Mouse (Mus musculus) liver, embryonic 14.5 days (tissue): ENCODE measurements around the gene Pygo2. TPM values are rescaled to one million over a fixed set of nuclear protein-coding genes. Genes with fewer than 3 reads are reported as not detected.

Experiments used
- ATAC-seq: fragments of 200-750 bp; cut with Nextera tagmentation; 2 replicates; pipeline ENCODE4 v1.8.0; 2017; ENCODE audit warnings: moderate number of reproducible peaks, mild to moderate bottlenecking, moderate library complexity; ENCODE audit not compliant: insufficient read depth
- DNase-seq, 3 experiments: peaks; one replicate each; pipeline ENCODE4 v3.0.0-alpha.2; 2012 to 2013; ENCODE audit warnings: low read depth in 3 of 3, low spot score in 3 of 3
- H3K27ac ChIP-seq: fragments of 300-500 bp; sonication (generic); 2 replicates; pipeline ENCODE4 v1.5.1; 2014; ENCODE audit warnings: moderate library complexity, mild to moderate bottlenecking, control low read depth, inconsistent platforms
- H3K27me3 ChIP-seq: fragments of 300-500 bp; sonication (generic); 2 replicates; pipeline ENCODE4 v1.6.1; 2014; ENCODE audit warnings: mild to moderate bottlenecking, low read length, moderate library complexity; ENCODE audit not compliant: control insufficient read depth, insufficient read depth
- H3K36me3 ChIP-seq: fragments of 300-500 bp; sonication (generic); replicated peaks from 2 replicates; pipeline ENCODE4 v1.6.1; 2014; ENCODE audit warnings: low read depth; ENCODE audit not compliant: control insufficient read depth, insufficient read depth
- H3K4me1 ChIP-seq, 2 experiments: fragments of 200-500 bp in 1 of 2; fragments of 300-500 bp in 1 of 2; sonication (generic) in 1 of 2; replicated peaks; 2 replicates each; pipeline ENCODE4 v1.6.1; 2012 to 2014; ENCODE audit warnings: antibody characterized with exemption in 1 of 2, inconsistent platforms in 1 of 2, low read length in 1 of 2; ENCODE audit not compliant: control insufficient read depth in 2 of 2, insufficient read depth in 2 of 2
- H3K4me2 ChIP-seq: fragments of 300-500 bp; sonication (generic); 2 replicates; pipeline ENCODE4 v1.6.1; 2014; ENCODE audit warnings: low read depth, mild to moderate bottlenecking, control low read depth, moderate library complexity
- H3K4me3 ChIP-seq, 2 experiments: fragments of 200-500 bp in 1 of 2; fragments of 300-500 bp in 1 of 2; sonication (generic) in 1 of 2; 2 replicates each; pipeline ENCODE4 v1.5.1; 2012 to 2014; ENCODE audit warnings: low read depth in 2 of 2, low read length in 2 of 2, mild to moderate bottlenecking in 2 of 2, control low read depth in 1 of 2, inconsistent platforms in 1 of 2, moderate library complexity in 1 of 2; ENCODE audit not compliant: insufficient read depth in 1 of 2
- H3K9ac ChIP-seq: fragments of 300-500 bp; sonication (generic); replicated peaks from 2 replicates; pipeline ENCODE4 v1.6.1; 2014; ENCODE audit warnings: mild to moderate bottlenecking, control low read depth, moderate library complexity
- H3K9me3 ChIP-seq: fragments of 300-500 bp; sonication (generic); 2 replicates; pipeline ENCODE4 v1.6.1; 2016; ENCODE audit warnings: low read length, mixed read lengths; ENCODE audit not compliant: control insufficient read depth
- CTCF ChIP-seq: IDR thresholded peaks from 2 replicates; pipeline ENCODE4 v1.5.1; 2016; ENCODE audit warnings: antibody characterized with exemption, low read depth, control low read depth
- EP300 ChIP-seq: IDR thresholded peaks from 2 replicates; pipeline ENCODE4 v1.6.1; 2016; ENCODE audit warnings: antibody characterized with exemption, low read depth
- WGBS: fragments of 180-500 bp; shearing (Covaris S2); extraction: QIAGEN DNeasy Blood & Tissue Kit; methylation state at CpG from one replicate; pipeline ENCODE4 v1.1.7; 2014; ENCODE audit not compliant: insufficient replicate concordance; 5-methylcytosine and 5-hydroxymethylcytosine counted together
- polyA plus RNA-seq, 2 experiments: library from polyadenylated mRNA; depleted of rRNA in 1 of 2; stranded (reverse) in 1 of 2; unstranded in 1 of 2; fragments of >200 nt; fragmentation: Nextera tagmentation in 1 of 2; extraction: Ambion mirVana in 1 of 2; gene quantifications; 2 replicates each; pipeline versions ENCODE4 v1.2.1 to v1.2.3; 2012 to 2014

Pygo2 gene
- polyA plus RNA-seq, 2 experiments, result 8.4 to 15.2 TPM

- ATAC-seq (no peak), DNase-seq (no peak)
- no peak overlapping the region for H3K4me3 ChIP-seq
- H3K9me3 ChIP-seq, result no peaks in the 10 kb centered on the region
- TF ChIP-seq CTCF (no peak), EP300 (no peak)
- H3K36me3 ChIP-seq, result peaks cover 21% of the 10 kb centered on the region
- 84% methylated on average over 8 of the region's 8 CpGs for WGBS
- no peak overlapping the region for H3K4me2 ChIP-seq
- H3K4me1 ChIP-seq, result peaks cover 10 to 18% of the 10 kb centered on the region in 2 experiments
- H3K27me3 ChIP-seq, result no peaks in the 10 kb centered on the region
- no peak overlapping the region for H3K27ac ChIP-seq
- no peak overlapping the region for H3K9ac ChIP-seq
Observed at GRCm38 (mm10) chr3:89432606-89433005, 2.6 kb downstream of the Pygo2 start.

- no peak overlapping the region for H3K4me3 ChIP-seq
- DNase-seq (no peak), ATAC-seq (no peak)
- H3K36me3 ChIP-seq, result peaks cover 12% of the 10 kb centered on the region
- no peak overlapping the region for H3K27ac ChIP-seq
- no peak for TF ChIP-seq CTCF
- no peak for TF ChIP-seq EP300
- no peaks in the 10 kb centered on the region for H3K9me3 ChIP-seq
- H3K9ac ChIP-seq, result no peak overlapping the region
- no peak overlapping the region for H3K4me2 ChIP-seq
- no peaks in the 10 kb centered on the region for H3K27me3 ChIP-seq
- 81% methylated on average over 11 of the region's 11 CpGs for WGBS
- peaks cover 10 to 23% of the 10 kb centered on the region in 2 experiments for H3K4me1 ChIP-seq
Observed at GRCm38 (mm10) chr3:89434532-89434931, 4.5 kb downstream of the Pygo2 start.

GRCm38 (mm10) chr3:89435041-89435440, 5.0 kb downstream of the Pygo2 start:
- TF ChIP-seq CTCF, result no peak
- no peak for TF ChIP-seq EP300
- no peak overlapping the region for H3K9ac ChIP-seq
- 85% methylated on average over 7 of the region's 7 CpGs for WGBS
- H3K36me3 ChIP-seq, result peaks cover 12% of the 10 kb centered on the region
- H3K4me2 ChIP-seq, result no peak overlapping the region
- no peak overlapping the region for H3K27ac ChIP-seq
- ATAC-seq (no peak), DNase-seq (no peak)
- no peaks in the 10 kb centered on the region for H3K27me3 ChIP-seq
- no peaks in the 10 kb centered on the region for H3K9me3 ChIP-seq
- no peak overlapping the region for H3K4me3 ChIP-seq
- peaks cover 10 to 23% of the 10 kb centered on the region in 2 experiments for H3K4me1 ChIP-seq

GRCm38 (mm10) chr3:89436176-89437113, 6.4 kb downstream of the Pygo2 start, which contains the start of gene Pbxip1:
Gene Pbxip1 (plus strand): TSS chr3:89436706.
- Histone ChIP-seq H3K27ac (no peak within 1 kb of the TSS), H3K4me2 (peak within 1 kb of the TSS; percentile 79), H3K36me3 (peaks cover 12% of the 10 kb centered on the region), H3K27me3 (no peaks in the 10 kb centered on the region), H3K4me3 (peak within 1 kb of the TSS; percentile 59 to 85), H3K9me3 (no peaks in the 10 kb centered on the region), H3K4me1 (peaks cover 4 to 17% of the 10 kb centered on the region in 2 experiments), H3K9ac (peak within 1 kb of the TSS; percentile 63)
- peak; percentile 60 to 67 (median 65) for DNase-seq
- peak; percentile 79 for ATAC-seq
- WGBS, result 3% methylated on average over 16 of the region's 16 CpGs
- TF ChIP-seq CTCF, result no peak
- no peak for TF ChIP-seq EP300

GRCm38 (mm10) chr3:89437269-89437668, 7.3 kb downstream of the Pygo2 start:
- DNase-seq, result no peak
- no peak for ATAC-seq
- no peak overlapping the region for H3K27ac ChIP-seq

More at GRCm38 (mm10) chr3:89437269-89437668, 7.3 kb downstream of the Pygo2 start:
- 19% methylated on average over 5 of the region's 5 CpGs for WGBS
- H3K4me3 ChIP-seq, result peak overlapping the region; percentile 34 to 59; a peak in 3 of 4 replicates
- no peaks in the 10 kb centered on the region for H3K9me3 ChIP-seq
- peaks cover 4 to 17% of the 10 kb centered on the region in 2 experiments for H3K4me1 ChIP-seq
- peaks cover 10% of the 10 kb centered on the region for H3K36me3 ChIP-seq
- H3K27me3 ChIP-seq, result no peaks in the 10 kb centered on the region
- no peak for TF ChIP-seq CTCF
- no peak for TF ChIP-seq EP300
- peak overlapping the region; percentile 63 for H3K9ac ChIP-seq
- peak overlapping the region; percentile 79 for H3K4me2 ChIP-seq
